Mouse (Mus musculus) gastrocnemius, postnatal 25 days (tissue): ENCODE results near the gene Cdc42ep1. TPM values are rescaled to one million over a fixed set of nuclear protein-coding genes. Genes with fewer than 3 reads are reported as not detected.

ENCODE experiments used
- DNase-seq: peaks from one replicate; pipeline ENCODE4 v3.0.0; 2022
- microRNA-seq, 2 experiments: library from miRNA; unstranded; fragments of <30 nt; microRNA quantifications; one replicate each; pipeline ENCODE4 v1.2.0; 2021; ENCODE audit warnings: borderline replicate concordance in 2 of 2
- total RNA-seq, 2 experiments: library from RNA; stranded (reverse); gene quantifications; 1 replicate in 1 of 2; 2 replicates in 1 of 2; pipeline ENCODE4 v1.2.3; 2021

Cdc42ep1 gene
- total RNA-seq, 2 experiments from 2014 or later, result 9.3 to 10.5 TPM

DNA sequence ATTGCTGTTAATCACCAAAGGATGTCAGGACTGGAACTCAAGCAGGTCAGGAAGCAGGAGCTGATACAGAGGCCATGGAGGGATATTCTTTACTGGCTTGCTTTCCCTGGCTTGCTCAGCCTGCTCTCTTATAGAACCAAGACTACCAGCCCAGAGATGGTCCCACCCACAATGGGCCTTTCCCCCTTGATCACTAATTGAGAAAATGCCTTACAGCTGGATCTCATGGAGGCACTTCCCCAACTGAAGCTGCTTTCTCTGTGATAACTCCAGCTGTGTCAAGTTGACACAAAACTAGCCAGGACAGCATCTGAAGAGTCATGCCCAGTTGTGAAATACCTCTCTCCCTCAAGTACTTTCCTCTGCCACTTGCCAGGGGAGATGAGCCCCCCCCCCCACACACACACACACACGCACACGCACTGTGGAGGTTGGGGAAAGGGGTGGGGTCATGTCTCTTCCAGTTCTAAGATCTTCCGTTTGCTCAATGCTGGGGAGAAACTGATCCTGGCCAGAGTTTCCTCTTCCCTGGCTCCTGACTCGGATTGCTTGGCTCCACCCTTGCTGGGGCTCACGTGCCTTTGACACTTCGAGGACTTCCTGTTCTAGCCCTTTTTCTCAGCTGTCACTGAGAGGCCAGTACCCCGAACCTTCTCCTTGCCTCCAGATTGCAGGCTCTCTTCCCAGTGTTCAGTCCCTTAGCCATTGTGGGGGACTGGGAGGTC lies 36.5 kb downstream of the Cdc42ep1 start:
- peak; percentile 52 for DNase-seq

DNA sequence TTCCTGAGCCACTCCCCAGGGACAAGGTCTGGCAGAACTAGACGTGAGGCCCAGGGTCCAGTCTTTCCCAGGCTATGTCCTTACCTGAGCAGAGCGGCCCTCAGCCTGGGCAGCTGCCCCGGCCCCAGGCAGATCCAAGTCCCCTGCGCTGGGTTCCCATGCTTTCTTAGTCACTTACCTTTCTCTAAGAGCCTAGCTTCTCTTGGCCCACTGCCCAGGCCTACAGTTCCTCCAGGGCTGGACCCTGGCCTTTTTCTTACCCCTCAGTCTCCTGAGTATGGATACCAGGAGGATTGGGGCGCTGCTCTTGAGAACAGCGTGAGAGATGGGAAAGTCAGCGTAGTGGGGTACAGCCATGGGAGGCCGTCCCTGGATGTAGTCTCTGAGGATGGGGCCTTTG lies 38.0 kb downstream of the Cdc42ep1 start:
- no peak for DNase-seq

DNA sequence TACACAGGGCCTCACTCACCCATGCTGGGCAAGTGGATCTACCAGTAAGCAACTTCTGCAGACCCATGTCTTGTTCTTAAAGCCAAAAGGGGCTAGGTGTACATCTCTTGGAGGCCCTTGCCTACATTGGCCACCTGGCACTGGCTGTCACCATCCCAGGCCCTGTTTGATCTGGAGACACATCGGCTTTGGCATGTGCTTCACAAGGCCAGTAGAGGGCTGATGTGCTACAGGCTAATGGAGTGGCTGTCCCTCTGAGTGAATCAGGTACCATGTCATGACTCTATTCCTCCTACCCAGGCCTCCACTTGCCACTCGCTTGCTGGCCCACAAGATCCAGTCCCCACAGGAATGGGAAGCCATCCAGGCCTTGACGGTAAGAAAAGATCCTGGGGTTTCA lies 39.4 kb downstream of the Cdc42ep1 start:
- no peak for DNase-seq

DNA sequence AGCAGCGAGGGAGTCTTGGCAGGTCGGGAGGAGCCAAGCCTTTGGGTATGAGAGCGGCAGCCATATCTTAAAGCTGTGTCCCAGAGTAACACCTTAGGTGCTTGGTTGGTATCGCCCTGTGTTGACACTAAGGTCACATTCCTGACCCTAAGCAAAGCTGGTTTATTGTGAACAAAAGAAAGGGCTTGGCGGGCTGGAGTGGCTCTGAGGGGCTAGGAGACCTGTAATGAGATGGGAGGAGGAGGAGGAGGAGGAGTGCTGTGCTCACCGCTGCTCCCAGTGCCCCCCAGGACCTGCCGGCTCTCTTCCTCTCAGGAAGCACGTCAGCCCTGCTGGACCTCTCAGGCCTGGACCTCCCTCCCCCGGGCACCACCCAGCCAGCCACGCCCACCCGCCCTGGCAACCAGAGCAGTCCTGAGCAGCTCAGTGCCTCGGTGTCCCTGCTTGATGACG lies 47.0 kb downstream of the Cdc42ep1 start:
- peak; percentile 35 for DNase-seq

DNA sequence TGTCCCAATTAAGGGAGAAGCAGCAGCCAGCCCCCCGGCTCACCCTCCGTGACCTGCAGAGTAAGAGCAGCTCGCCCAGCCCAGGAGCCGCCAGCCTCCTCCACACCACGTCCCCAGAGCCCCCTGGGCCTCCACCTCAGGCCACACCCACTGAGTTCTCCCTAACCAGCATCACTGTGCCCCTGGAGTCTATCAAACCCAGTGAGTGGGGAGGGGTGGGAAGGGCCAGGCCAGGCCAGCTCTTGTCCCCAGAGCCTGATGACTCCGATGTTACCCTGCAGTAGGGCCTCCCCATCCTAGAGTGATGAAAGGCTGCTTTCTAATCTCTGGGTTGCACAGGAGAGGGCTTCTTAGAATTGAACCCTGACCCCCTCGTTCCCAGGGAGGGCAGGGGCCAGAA lies 50.0 kb downstream of the Cdc42ep1 start:
- no peak for DNase-seq

DNA sequence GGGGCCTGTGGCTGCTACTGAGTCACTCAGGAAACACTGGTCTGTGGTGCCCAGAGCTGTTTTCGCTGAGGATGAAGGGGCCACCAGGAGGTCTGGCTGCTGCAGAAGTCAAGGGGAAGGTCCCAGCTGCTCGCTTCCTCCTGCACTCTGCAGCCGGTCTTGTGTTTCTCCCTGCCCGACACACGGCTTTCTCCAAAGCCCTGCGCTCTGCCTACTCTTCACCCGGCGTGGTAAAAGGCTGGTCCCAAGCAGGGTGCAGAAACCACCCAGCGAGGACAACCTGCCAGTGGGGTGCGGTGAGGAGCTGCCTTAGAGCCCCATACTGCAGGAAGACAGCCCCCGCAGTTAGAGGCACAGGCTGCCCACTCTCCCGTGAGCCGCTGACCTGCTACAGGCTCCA lies 52.3 kb downstream of the Cdc42ep1 start:
- DNase-seq, result no peak

DNA sequence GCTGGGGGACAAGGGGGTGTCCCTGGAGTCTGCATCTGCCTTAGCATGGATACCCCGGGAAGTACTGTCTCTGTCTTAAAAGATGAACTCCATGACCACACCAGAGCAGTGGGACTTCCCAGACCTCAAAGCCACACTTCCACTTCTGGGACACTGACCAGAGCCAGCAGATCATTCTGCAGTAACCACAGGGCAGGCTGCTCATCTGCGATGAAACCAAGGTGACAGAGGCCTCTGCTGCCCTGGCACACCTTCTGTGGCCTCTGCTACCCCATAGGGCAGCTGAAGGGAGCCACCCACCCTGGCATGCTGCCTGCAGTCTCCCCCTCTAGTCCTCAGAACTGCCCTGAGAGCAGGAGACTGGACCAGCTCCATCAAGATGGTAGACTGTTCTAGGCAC lies 53.3 kb downstream of the Cdc42ep1 start:
- DNase-seq, result no peak

DNA sequence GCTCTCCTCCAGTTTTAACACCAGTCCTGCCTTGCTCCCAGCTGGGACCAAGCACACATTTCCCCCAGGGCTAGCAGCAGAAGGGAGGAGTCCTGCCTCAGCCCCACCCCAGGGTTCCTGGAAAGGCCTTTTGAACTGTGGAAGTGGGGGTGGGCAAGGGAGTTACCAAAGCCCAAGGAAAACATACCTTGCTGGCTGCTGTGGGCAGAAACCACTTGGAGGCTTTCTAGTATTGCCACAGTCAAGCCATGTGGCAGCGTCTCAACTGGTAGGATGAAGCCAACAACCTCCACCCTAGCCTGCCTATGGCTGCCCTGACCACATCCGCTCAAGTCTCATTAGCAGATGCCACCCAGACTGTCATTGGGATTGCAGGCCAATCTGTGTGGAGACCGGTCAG lies 53.7 kb downstream of the Cdc42ep1 start:
- no peak for DNase-seq

DNA sequence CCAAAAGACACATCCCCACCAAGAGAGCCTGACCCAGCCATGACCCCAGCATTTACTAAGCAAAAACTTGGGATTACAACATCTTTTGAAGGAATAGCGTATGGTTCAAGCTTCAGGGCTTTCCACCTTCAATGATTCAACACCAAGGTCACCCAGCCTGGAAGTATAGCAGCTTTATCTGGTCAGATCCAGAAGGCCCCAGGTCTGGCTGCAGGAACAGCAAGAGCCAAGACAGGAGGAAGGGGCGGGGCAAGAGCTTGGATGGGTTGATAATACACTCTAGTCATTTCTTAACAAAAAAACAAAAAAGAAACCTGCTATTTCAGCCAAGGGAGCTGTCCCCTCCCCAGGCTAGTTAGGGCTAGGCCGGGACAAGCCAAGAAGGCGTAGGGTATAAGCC lies 55.1 kb downstream of the Cdc42ep1 start:
- no peak for DNase-seq

DNA sequence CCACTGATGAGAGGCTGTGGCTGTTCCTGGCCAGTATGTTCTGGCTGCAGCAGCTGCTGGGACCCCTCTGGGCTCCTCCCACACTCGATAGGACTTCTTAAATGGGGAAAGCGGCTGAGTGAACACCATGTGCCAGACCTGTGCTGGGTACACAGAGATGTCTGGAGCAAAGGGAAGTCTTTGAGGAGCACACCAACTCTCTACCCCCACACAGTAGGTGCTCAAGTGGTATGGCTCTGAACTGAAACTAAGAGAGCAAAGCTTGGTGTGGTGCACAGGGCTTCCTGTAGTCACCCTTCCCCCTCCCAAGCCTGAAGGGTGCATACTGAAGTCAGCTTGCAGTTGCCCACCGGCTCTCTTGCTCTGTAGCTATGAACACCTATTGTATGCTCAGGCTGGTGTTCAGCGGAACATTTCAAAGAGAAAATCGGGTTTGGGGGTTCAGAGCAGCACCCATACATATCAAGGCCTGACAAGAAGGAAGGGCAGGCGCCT lies 56.1 kb downstream of the Cdc42ep1 start:
- no peak for DNase-seq

DNA sequence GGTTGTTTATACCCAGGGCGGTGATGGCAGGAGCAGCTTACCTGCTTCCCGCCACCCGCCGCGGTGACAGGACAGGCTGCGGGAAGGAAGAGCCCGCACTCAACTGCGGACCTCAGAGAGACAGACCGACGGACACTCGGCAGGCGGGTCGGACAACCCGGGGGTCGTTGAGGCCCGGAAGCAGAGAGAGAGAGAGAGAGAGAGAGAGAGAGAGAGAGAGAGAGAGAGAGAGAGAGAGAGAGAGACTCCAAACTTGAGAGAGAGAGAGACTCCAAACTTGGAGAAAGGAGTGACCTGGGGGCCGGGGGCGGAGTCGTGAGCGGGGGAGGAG lies 57.0 kb downstream of the Cdc42ep1 start, which contains the start of gene Gm49510:
Gene Gm49510, plus strand, starts transcription at position 259 of the 331 bp plus-strand sequence.
- no peak for DNase-seq

DNA sequence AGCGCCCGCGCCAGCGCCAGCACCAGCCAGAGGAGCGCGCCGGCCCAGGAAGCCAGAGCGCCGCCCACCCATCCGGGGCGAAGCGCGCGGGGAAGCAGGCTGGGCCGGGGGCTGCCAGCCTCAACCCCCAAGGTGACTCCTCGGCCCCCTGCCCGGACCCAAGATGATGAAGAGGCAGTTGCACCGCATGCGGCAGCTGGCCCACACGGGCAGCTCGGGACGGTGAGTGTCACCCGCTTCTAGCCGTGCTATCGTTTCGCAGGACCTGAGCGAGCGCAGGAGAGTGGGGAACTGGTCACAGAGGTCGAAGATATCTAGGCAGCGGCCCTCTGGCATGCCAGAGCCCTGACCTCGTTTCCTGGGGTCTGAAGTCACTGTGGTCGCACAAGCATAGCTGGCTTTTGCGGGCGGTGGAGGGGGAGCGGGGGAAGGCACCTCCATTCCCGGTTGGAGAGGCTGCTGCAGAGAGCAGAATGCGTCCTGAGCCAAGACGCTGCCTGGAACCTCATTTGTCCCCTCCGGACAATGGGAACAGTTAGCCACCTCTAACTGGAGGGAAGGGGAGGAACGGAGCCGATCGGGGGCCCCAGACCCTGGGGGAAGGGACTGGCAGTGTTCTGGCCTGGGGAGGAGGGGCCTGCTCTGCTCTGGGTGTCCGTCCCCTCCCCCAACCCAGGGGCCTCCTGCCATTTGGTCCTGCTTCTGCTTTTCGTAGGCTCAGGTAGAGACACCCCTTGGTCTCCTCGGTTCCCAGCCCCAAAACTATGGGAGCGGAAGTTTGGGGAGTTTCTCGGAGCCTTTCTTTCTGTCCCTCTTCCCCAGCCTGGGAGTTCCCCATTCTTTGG lies 57.5 kb downstream of the Cdc42ep1 start, which contains the start of gene Sh3bp1:
Gene Sh3bp1, plus strand, starts transcription at position 29 of the 845 bp plus-strand sequence.
- peak; percentile 74 for DNase-seq

Small RNA genes lying within 50 kb of the gene (microRNA-seq; reads per million reads assigned to microRNA genes)
- 0 reads per million in 2 experiments for gene Mir6955

Other genes with a start within 250 kb of the Cdc42ep1 start
- gene Cyth4, start 245.6 kb upstream of the Cdc42ep1 start, total RNA-seq, result 1 to 10 TPM; 2.4 to 2.8 TPM
- gene Elfn2, start 123.9 kb upstream of the Cdc42ep1 start, total RNA-seq, result under 1 TPM; 0.05 to 0.31 TPM
- 1 to 10 TPM; 2.4 to 6.4 TPM for gene Mfng, start 69.1 kb upstream of the Cdc42ep1 start, total RNA-seq
- 1 to 10 TPM; 6.4 to 7.8 TPM for gene Card10, start 39.6 kb upstream of the Cdc42ep1 start, total RNA-seq
- gene Lgals2, start 12.9 kb downstream of the Cdc42ep1 start, total RNA-seq, result not detected
- 10 to 100 TPM; 33.5 to 34.2 TPM for gene Gga1, start 34.6 kb downstream of the Cdc42ep1 start, total RNA-seq
- gene Gm49510, start 57.0 kb downstream of the Cdc42ep1 start, total RNA-seq, result under 1 TPM in 1 of 2 experiments, not detected in 1; 0.11 TPM
- 1 to 10 TPM; 2.6 to 3.1 TPM for gene Sh3bp1, start 57.1 kb downstream of the Cdc42ep1 start, total RNA-seq
- gene Pdxp, start 71.3 kb downstream of the Cdc42ep1 start, total RNA-seq, result 1 to 10 TPM; 2.3 TPM
- 100 to 1,000 TPM; 224 to 270 TPM for gene Lgals1, start 84.1 kb downstream of the Cdc42ep1 start, total RNA-seq
- gene Nol12, start 92.3 kb downstream of the Cdc42ep1 start, total RNA-seq, result 10 to 100 TPM; 22.2 to 23.1 TPM
- 10 to 100 TPM; 35.3 to 42.2 TPM for gene Triobp, start 105.1 kb downstream of the Cdc42ep1 start, total RNA-seq
- 10 to 100 TPM; 73.2 to 75.3 TPM for gene H1f0, start 185.8 kb downstream of the Cdc42ep1 start, total RNA-seq
- gene Galr3, start 199.3 kb downstream of the Cdc42ep1 start, total RNA-seq, result not detected
- gene Ankrd54, start 220.3 kb downstream of the Cdc42ep1 start, total RNA-seq, result 1 to 10 TPM; 3.6 to 4.4 TPM
- 10 to 100 TPM; 46.3 to 53.2 TPM for gene Eif3l, start 232.6 kb downstream of the Cdc42ep1 start, total RNA-seq